Mouse (Mus musculus) retina, postnatal 7 days (tissue): ENCODE data around the gene Gm527.

ENCODE experiments used
- DNase-seq: peaks from one replicate; pipeline ENCODE4 v3.0.0-alpha.2; 2012; ENCODE audit warnings: low read depth, low spot score

Gene Gm527

DNA sequence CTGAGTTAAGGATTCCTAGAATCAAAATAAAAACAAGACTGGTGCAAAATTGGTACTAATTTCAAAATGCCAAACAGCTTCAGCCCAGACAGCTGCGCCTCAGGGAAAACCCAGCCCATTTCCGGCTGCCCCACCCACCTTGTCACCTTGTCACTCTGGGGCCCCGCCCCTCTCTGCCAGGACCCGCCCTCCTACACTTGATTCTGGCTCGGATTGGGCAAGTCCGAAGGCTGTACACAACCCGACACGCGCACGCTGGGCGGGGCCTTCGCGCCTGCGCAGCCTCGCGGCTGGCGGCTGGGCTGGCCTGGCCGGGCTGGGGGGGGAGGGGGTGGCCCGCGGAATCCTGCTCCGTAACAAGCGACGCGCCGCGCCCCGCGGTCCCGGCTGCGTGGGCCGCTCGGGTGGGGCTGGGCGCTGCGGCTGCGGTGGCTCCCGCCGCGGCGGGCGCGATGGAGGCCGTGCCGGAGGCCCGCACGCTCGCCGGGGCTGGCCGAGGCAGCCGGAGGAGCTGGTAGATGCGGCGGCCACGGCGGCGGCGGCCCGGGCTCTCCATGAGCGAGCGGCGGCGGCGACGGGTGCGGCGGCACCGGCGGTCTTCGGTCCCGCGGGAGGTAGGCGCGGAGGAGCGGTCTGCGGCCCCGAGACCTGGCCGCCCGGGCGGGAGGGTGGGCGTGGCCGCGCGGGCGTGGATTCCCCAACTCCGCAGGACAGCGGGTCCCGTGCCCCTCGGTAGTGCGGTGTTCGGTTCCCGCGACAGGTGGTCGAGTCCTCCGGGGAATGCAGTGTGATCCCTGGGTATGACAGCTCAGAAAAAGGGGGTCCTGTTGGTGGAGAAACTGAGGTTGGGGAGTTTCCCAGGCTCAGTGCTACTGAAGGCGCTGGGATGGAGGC is at the start of gene Gm527:
Gm527 (plus strand) TSS at position 329 of the 894 bp plus-strand sequence.
- DNase-seq: peak; percentile 95

DNA sequence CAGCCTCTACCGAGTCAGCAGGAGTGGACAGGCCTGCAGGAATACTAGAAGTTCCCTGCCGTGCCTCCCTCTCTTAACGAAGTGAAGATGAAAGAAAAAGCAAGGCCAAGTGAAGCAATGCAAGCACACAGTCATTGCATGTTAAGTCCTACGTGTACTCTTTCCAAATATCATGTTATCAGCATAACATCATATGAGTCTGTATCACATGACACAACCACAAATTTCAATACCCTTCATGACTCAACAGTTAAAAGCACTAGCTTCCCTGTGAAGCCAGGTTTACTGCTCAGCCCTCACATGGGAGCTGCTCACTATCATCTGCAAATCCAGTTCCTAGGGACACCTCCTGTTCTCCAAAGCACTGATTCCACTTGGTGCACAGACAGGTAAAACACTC is 46.6 kb upstream of the Gm527 start:
- DNase-seq: no peak

DNA sequence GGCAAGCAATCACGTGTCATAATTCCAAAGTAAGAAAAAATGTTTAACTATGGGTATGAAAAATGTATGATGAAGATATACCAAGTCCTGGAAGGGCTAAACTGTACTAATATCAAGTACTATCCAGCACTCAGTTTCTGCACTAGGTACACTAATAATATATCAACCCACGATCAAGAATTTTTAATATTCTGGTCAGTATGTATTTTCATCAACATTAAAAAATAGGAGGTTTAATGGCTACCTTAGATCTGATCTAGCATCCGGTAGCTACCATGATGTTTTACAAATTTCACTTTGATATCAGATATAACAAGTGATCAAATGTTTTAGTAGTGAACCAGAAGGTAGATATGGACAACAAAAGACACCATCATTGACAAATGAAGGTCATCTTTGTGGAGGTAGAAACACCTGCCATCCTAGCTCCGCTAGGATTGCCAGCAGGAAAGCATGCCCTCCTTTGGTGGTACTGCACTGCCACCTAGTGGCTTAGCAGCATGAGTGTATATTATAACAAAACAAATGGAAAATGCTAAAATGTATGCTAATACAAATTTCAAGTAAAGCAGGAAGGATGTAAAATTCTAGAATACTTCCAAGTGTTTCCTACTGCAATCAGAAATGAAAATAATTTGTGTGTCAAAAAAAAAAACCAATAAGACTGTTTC is 20.5 kb upstream of the Gm527 start:
- no peak for DNase-seq

- no peak for DNase-seq
These were observed 15.2 kb upstream of the Gm527 start for GRCm38 (mm10) chr12:64902506-64902905.

DNA sequence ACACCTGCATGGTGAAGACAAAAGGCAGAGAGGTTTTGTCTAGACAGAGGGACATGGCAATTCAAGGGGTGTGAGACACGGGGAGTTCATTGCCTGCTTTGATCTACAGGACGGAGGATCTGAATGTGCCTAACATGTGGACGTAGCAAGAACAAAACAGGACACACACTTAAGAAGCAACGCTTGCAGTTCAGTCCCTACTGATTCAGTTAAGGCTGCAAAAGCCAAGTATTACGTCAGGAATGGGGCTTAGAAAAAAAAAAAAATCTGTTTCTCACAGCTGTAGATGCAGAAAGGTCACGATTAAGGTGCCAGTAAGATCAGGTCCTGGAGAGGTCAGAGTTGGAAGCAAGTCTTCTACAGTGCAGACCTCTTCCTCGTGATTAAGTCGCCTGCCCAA is 14.5 kb upstream of the Gm527 start:
- no peak for DNase-seq

- no peak for DNase-seq
These were observed 4.7 kb upstream of the Gm527 start for GRCm38 (mm10) chr12:64912996-64913395.

GRCm38 (mm10) chr12:64916735-64917134 is 971 bp upstream of the Gm527 start:
- no peak for DNase-seq

GRCm38 (mm10) chr12:64937493-64937892 is 19.8 kb downstream of the Gm527 start:
- DNase-seq: no peak

GRCm38 (mm10) chr12:64964560-64964959 is 46.9 kb downstream of the Gm527 start:
- DNase-seq: no peak

DNA sequence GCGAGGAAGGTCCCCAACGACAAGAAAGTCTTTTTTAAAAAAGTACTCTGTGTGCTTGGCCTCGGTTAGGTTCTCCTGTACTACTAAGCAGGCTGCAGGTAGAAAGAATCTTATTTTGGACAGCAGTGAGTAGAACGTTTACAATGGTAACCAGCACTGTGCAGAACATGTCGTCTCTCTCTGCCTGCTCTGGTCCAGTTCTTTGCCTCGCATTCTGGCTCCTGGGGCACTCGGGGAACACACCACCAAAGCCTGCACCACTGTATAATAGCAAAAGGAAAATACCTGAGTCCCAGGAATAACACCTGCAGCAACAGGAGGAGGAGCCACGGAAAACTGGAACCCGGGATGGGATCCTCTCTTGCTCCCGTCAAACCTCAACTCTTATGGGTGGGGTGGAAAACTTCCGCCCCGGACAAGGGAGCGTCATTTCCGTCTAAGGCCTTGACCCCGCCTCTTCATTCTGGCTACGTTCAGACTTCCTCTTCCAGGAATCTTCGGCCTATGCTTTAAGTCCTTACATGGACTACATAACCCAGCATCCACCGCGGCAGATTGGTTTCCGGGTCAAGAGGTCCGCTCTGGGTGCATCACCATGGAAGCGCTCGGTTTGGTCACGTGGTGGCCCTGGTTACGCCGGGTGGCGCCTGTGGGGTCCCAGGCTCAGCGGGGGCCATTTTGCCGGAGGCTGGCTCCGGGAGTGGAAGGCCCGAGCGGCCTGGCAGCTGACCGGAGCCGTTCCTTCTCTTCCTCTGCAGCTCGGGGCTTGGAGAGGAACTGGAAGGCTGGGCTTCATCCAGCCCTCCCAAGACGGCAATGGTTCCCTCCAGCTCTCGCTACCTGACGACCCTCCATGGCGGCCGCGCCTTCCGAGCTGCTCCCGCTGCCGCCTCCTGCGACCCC is 47.7 kb downstream of the Gm527 start, which contains the start of the genes Klhl28 and Togaram1:
Klhl28 (minus strand) TSS at position 411 of the 903 bp plus-strand sequence.
Togaram1 (plus strand) TSS at position 681 of the 903 bp plus-strand sequence.
- peak; percentile 99 for DNase-seq

DNA sequence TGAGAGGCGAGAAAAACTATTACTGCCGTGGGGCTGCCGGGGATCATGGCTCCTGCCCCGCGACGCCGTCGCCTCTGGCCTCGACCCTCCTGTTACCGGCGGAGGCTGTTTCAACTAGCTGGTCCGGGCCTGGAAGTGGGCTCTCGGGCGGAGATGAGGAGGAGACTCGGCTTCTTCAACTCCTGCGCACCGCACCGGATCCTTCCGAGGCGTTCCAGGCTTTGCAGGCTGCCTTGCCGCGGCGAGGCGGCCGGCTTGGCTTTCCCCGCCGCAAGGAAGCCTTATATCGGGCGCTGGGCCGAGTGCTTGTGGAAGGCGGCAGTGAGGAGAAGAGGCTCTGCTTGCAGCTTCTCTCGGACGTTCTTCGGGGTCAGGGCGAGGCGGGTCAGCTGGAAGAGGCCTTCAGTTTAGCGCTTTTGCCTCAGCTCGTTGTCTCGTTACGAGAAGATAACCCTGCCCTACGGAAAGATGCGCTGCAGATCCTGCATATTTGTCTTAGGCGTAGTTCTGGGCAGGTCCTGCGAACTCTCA is 48.5 kb downstream of the Gm527 start:
- peak; percentile 16 for DNase-seq

GRCm38 (mm10) chr12:64966652-64967435 is 49.1 kb downstream of the Gm527 start:
- DNase-seq: no peak

- no peak for DNase-seq
These were observed 49.8 kb downstream of the Gm527 start for GRCm38 (mm10) chr12:64967470-64967869.

- no peak for DNase-seq
These were observed 50.4 kb downstream of the Gm527 start for GRCm38 (mm10) chr12:64968067-64968466.

DNA sequence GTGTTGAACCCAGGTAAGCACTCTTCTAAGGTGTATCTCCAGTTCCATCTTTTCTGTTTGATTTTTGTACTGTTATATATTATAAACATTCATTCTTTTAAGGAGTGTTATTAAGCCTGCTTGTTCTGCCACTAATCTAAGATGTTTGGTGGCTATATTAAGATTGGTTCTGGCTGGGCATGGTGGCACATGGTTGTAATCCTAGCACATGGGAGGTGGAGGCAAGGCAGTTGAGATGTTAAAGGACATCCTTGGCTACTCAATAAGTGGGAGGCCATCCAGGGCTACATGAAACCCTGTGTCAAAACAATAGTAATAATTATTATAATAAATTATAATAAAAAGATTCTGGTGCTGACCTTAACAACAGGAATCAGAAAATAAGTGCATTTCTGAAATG is 53.7 kb downstream of the Gm527 start:
- no peak for DNase-seq

GRCm38 (mm10) chr12:64972063-64972462 is 54.4 kb downstream of the Gm527 start:
- no peak for DNase-seq
